Mouse (Mus musculus): ENCODE measurements at regions not wholly inside any gene's neighbourhood (a gene's known extent, or its start where the extent isn't known, plus 50 kb on each side); places are given as distances from the start of the nearest gene placed in this dataset.

GRCm38 (mm10) chr2:94248948-94249347 lies 91.2 kb upstream of the Hsd17b12 start:
- DNase-seq, result no peak

GRCm38 (mm10) chr2:94246851-94247471 lies 89.2 kb upstream of the Hsd17b12 start:
- no peak for DNase-seq

- DNase-seq, result no peak
Measured at GRCm38 (mm10) chr2:94246180-94246611, 88.4 kb upstream of the Hsd17b12 start.

- peak in 1 of 2 experiments; percentile 29 for DNase-seq
Measured at GRCm38 (mm10) chr2:94245305-94245959, 87.7 kb upstream of the Hsd17b12 start.

- DNase-seq, result no peak
Measured at GRCm38 (mm10) chr2:94244140-94244539, 86.4 kb upstream of the Hsd17b12 start.

- DNase-seq, result no peak
Measured at GRCm38 (mm10) chr2:94243053-94243916, 85.5 kb upstream of the Hsd17b12 start.

GRCm38 (mm10) chr2:94242406-94243052 lies 84.8 kb upstream of the Hsd17b12 start:
- no peak for DNase-seq

GRCm38 (mm10) chr2:94242051-94242397 lies 84.3 kb upstream of the Hsd17b12 start:
- DNase-seq, result no peak

- no peak for DNase-seq
Measured at GRCm38 (mm10) chr2:94241301-94242050, 83.7 kb upstream of the Hsd17b12 start.

- DNase-seq, result no peak
Measured at GRCm38 (mm10) chr2:94240411-94240810, 82.6 kb upstream of the Hsd17b12 start.

GRCm38 (mm10) chr2:94239573-94239972 lies 81.8 kb upstream of the Hsd17b12 start:
- DNase-seq, result no peak

- no peak for DNase-seq
Measured at GRCm38 (mm10) chr2:94236479-94236878, 78.7 kb upstream of the Hsd17b12 start.

- DNase-seq, result no peak
Measured at GRCm38 (mm10) chr2:94233597-94233996, 75.8 kb upstream of the Hsd17b12 start.

GRCm38 (mm10) chr2:94219421-94219820 lies 61.7 kb upstream of the Hsd17b12 start:
- DNase-seq, result no peak

GRCm38 (mm10) chr2:94217481-94217880 lies 59.7 kb upstream of the Hsd17b12 start:
- no peak for DNase-seq

GRCm38 (mm10) chr2:94215455-94215854 lies 57.7 kb upstream of the Hsd17b12 start:
- no peak for DNase-seq

All from spleen, adult 18-20 months (tissue).